Mouse (Mus musculus) heart, adult 9 months (tissue): Measurements from ENCODE around the gene Lmod3.
"Not testable (repeated sequence)": the region's sequence is repeated elsewhere in the genome, so short reads cannot be mapped to it uniquely, and the experiment has no call there.

ENCODE experiments used
- DNase-seq, 2 experiments: peaks; one replicate each; pipeline ENCODE4 v3.0.0; 2022; ENCODE audit warnings: low spot score in 2 of 2

The Lmod3 gene

GRCm38 (mm10) chr6:97276366-97276765, 23.8 kb upstream of the Lmod3 start:
- DNase-seq = peak; percentile 71 to 86

- DNase-seq = no peak
These were observed 23.2 kb upstream of the Lmod3 start for GRCm38 (mm10) chr6:97275760-97276159.

- no peak for DNase-seq
These were observed 21.2 kb upstream of the Lmod3 start for GRCm38 (mm10) chr6:97273777-97274176.

GRCm38 (mm10) chr6:97273058-97273710, 20.6 kb upstream of the Lmod3 start:
- peak in 1 of 2 experiments; percentile 19 for DNase-seq

GRCm38 (mm10) chr6:97272349-97272748, 19.8 kb upstream of the Lmod3 start:
- DNase-seq = no peak

- DNase-seq = no peak
These were observed 17.0 kb upstream of the Lmod3 start for GRCm38 (mm10) chr6:97269596-97269995.

GRCm38 (mm10) chr6:97267132-97267531, 14.6 kb upstream of the Lmod3 start:
- DNase-seq = no peak

- no peak for DNase-seq
These were observed 14.1 kb upstream of the Lmod3 start for GRCm38 (mm10) chr6:97266661-97267060.

- no peak for DNase-seq
These were observed 13.1 kb upstream of the Lmod3 start for GRCm38 (mm10) chr6:97265705-97266104.

GRCm38 (mm10) chr6:97265240-97265639, 12.7 kb upstream of the Lmod3 start:
- DNase-seq = peak; percentile 69 to 75

- DNase-seq = not testable (repeated sequence)
These were observed 11.2 kb upstream of the Lmod3 start for GRCm38 (mm10) chr6:97263750-97264149.

- no peak for DNase-seq
These were observed 9.7 kb upstream of the Lmod3 start for GRCm38 (mm10) chr6:97262229-97262628.

- DNase-seq = not testable (repeated sequence)
These were observed 7.4 kb upstream of the Lmod3 start for GRCm38 (mm10) chr6:97259926-97260325.

GRCm38 (mm10) chr6:97258489-97258888, 5.9 kb upstream of the Lmod3 start:
- peak; percentile 12 to 25 for DNase-seq

GRCm38 (mm10) chr6:97252086-97252485, 473 bp downstream of the Lmod3 start:
- no peak for DNase-seq

- DNase-seq = peak; percentile 43 to 75
These were observed 1.6 kb downstream of the Lmod3 start for GRCm38 (mm10) chr6:97250966-97251365.

GRCm38 (mm10) chr6:97245200-97245599, 7.4 kb downstream of the Lmod3 start:
- DNase-seq = no peak

- no peak for DNase-seq
These were observed 10.0 kb downstream of the Lmod3 start for GRCm38 (mm10) chr6:97242522-97242921.

GRCm38 (mm10) chr6:97240092-97240491, 12.5 kb downstream of the Lmod3 start:
- DNase-seq = no peak

GRCm38 (mm10) chr6:97239360-97239759, 13.2 kb downstream of the Lmod3 start:
- no peak for DNase-seq

- no peak for DNase-seq
These were observed 16.5 kb downstream of the Lmod3 start for GRCm38 (mm10) chr6:97236088-97236487.

GRCm38 (mm10) chr6:97234911-97235668, 17.5 kb downstream of the Lmod3 start:
- DNase-seq = no peak
